Mouse (Mus musculus): Measurements from ENCODE around the gene Cpt1c.

The Cpt1c gene

DNA sequence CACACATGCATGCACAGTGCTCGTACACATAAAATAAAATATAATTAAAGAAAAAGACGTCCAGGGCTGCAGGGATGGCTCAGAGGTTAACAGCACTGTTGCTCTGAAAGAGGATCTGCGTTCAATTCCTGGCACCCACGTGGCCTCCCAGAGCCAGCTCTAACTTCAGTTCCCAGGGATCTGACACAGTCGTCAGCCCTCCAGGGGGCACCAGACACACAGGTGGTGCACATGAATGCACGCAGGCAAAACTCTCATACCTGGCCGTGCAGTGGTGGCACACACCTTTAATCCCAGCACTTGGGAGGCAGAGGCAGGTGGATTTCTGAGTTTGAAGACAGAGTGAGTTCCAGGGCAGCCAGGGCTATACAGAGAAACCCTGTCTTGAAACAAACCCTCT, 8.7 kb downstream of the Cpt1c start:
- no peak for DNase-seq (ENCODE audit: extremely low read depth, low read depth, low spot score)

DNA sequence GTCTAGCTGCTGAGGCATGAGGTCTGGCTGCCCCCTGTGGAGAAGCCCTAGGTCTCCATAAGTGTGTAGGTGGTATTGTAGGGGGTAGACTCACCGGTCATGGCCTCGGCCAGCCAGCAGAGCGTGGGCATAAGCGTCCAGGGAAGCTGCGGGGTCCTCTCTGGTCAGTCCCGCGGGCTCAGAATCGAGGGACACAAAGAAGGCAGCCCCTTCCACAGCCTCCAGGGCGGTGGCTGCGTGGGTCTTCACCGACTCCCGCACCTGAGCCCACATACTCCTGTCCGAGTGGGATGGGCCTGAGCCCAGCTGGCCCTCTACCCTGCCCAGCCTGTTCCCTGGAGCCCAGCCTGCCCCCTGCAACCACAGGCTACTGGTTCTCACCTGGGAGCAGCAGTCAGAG, 9.7 kb downstream of the Cpt1c start:
- DNase-seq (ENCODE audit: extremely low read depth, low read depth, low spot score): no peak

DNA sequence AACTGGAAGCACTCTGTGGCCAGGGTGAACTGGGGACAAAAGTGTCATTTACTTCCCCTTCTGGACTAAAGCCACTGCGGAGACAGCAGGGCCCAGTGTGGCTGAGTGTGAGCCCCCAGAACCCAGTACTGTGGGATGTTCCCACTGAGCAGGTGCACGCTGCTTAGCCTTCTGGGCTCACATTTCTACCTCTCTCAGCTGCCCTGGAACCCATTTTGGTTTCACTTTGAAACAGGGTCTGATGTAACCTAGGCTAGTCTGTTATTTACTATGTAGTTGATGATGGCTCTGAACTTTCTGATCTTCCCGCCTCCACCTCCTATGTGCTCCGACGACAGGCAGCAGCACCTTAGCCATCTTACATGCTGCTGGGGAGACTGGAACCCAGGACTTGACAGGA, 11.8 kb downstream of the Cpt1c start:
- no peak for DNase-seq (ENCODE audit: extremely low read depth, low read depth, low spot score)

DNA sequence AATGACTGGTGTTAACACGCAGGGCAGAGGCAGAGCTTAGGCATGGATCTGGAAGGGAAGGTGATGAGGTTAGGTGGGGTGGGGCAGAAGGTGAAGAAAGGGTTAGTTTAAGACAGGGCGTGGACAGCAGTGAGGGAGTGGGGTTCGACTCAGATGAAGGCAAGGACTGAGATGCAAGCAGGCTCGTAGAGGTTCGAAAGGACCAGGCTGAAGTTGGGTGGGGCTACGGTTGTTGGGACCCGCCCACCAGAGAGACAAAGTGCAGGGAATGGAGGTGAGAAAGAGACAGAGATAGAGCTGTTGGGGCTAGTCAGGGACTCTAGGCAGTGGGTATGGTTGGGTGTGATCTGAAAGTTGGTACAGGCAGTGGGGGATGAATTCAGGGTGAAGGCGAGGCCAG, 12.3 kb downstream of the Cpt1c start:
- no peak for DNase-seq (ENCODE audit: extremely low read depth, low read depth, low spot score)

DNA sequence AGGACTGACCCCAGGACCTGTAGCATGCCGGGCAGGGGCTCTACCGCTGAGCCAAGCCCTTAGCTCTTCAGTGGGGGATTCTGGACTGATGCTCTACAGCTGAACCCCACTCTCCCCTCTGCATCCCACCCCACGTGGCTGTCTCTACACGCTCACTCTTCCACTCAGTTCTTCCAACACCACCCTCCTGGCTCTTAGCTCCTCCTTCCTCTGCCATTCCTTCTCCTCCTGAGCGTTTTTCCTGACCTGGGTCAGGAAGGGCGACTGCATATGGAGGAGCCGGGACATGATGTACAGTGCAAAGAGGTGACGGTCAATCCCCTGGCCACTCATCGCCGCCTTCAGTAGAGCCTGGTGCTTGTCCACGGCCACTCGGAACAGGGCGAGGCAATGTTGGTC, 14.1 kb downstream of the Cpt1c start:
- no peak for DNase-seq (ENCODE audit: extremely low read depth, low read depth, low spot score)

DNA sequence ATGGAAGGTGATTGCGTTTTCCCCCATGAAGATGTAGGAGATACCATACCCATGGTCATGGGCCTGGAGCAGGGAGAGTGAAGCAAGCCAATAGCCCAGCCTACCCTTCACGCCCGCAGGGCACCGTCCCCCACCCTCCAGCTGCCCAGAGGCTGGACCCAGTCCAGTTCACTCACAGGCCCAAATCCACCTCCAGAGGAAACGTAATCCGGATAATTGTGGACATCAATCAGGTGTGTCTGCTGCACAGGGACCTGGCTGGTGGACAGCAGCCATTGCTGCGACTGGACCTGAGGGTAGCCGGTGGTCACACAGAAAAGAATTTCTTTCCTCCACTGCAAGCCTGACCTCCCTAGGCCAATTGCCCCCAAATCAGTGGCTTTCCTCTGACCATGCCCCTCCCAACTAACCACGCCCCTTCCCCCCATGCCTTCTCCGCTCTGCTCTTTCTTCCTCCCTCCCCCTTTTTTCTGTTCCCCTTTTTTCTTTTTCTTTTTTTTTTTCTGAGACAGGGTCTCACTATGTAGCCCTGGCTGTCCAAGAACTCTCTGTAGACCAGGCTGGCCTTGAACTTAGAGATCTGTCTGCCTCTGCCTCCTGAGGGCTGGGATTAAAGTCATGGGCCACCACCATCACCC, 14.7 kb downstream of the Cpt1c start:
- DNase-seq (ENCODE audit: extremely low read depth, low read depth, low spot score): no peak

DNA sequence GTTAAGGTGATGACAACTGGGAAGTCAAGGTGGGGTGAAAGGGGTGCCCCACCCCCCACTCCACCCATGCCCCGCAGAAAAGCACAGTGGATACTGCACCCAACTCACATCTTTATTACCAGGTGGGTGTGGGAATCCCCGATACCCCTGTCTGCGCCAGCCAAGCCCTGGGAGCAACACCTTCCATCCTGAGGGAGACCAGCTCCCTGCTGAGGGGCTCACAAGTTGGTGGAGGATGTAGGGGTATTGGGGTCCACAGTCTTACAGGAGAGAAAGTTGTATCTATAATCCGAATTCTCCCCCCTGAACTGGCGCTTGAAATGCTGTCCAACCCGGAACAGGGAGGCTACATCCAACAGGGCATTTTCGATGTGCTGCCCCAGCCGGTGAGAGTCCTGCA, 15.4 kb downstream of the Cpt1c start:
- DNase-seq (ENCODE audit: extremely low read depth, low read depth, low spot score): no peak

DNA sequence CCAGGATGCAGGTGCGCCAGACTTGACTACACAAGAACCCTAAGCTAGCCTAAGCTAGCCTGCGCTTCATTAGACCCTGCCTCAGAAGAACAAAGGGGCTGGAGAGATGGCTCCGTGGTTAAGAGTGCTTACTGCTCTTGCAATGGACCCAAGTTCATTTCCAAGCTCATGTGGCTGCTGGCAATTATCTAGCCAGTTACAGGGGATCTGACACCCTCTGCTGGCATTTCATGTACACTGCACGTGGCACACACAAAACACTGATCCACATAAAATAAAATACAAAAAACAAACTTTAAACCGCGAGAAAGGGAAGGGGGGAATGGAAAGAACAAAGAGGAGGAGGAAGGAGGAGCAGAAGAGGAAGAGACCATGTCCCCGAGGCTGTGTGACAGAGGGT, 16.4 kb downstream of the Cpt1c start:
- DNase-seq (ENCODE audit: extremely low read depth, low read depth, low spot score): no peak

DNA sequence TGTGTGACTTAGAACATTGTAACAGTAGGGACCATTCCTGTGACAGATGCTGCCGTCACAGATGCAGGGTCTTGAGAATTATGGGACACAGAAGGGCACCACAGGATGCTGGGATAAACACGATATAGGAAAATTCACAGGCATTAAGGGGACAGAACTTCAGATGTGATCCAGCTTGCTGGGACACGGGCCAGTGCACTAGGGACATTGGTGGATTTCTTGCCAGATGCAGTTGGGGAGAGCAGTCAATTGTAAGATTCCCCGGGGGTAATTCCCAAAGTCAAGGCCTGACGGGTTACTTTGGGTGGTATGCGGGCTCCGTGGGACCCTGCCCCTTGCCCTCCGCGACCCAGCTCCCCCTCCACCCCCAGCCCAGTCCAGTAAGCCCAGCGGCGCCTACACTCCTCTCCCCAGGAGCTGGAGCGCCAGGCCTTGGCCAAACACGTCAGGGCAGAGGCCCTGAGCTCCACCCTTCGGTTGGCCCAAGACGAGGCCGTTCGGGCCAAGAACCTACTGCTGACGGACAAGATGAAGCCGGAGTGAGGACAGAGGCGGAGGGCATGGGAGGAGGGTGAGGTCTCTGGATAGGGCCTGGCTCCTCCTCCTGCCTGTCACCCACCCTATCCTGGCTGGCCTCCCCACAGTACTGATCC, 17.3 kb downstream of the Cpt1c start:
- no peak for DNase-seq (ENCODE audit: extremely low read depth, low read depth, low spot score)

DNA sequence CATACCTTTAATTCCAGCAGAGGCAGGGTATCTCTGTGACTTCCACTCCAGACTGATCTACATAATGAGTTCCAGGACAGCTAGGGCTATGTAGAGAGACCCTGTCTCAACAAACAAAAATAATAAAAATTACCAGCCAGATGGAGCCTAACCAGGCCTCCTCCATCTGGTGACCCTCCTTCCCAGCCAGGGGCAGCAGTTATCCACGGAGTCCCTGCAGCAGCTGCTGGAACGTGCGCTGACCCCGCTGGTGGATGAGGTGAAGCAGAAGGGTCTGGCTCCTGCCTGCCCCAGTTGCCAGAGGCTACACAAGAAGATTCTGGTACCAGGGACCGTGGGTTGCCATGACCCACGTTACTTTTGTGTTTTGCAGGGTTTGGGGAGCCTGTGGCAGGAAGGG, 18.4 kb downstream of the Cpt1c start:
- DNase-seq (ENCODE audit: extremely low read depth, low read depth, low spot score): no peak

DNA sequence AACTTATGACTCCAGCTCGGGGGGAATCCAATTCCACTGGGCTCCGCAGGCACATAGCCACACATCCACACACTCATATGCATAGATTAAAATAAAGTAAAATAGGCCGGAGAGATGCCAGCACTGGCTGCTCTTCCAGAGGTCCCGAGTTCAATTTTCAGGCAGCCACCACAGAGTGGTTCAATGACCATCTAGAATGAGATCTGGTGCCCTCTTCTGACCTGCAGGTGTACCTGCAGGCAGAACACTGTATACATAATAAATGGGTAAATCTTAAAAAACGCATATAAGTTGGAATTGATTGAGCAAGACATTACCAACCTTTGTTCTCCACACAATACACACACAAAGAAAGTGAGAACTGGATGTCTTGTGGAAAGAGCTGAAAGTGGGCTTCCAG, 19.0 kb downstream of the Cpt1c start:
- DNase-seq (ENCODE audit: extremely low read depth, low read depth, low spot score): no peak

DNA sequence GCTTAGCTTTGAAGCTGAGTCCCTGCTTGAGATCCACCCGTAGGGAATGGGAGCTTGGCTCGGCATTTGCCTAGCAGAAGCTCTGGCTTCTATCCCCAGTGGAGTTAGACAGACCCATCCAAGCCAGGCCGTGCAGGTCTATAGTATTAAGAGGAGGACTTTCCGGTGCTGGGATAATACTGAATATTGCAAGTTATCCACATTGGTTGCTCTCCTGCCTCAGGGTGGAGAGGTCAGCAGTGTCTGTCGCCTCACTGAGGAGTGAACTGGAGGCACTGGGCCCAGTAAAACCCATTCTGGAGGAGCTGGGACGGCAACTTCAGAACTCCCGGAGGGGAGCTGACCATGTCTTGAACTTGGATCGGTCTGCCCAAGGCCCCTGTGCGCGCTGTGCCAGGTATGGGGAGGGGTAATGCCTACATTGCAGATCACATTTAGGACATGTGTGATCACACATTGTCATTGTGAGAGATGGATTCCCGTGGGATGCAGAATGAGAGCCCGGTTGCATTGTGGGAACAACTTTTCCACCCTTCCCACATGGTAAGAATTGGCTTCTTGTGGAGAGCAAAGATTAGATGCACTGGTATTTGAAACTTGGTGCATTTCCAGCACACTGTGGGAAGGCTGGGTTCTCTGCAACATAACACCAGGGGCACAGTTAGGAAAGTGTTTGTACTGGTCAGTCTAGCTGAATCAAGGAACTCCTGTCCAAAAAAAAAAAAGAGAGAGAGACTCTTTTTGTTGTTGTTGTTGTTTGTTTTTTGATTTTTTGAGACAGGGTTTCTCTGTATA, 20.4 kb downstream of the Cpt1c start:
- DNase-seq (ENCODE audit: extremely low read depth, low read depth, low spot score): no peak

DNA sequence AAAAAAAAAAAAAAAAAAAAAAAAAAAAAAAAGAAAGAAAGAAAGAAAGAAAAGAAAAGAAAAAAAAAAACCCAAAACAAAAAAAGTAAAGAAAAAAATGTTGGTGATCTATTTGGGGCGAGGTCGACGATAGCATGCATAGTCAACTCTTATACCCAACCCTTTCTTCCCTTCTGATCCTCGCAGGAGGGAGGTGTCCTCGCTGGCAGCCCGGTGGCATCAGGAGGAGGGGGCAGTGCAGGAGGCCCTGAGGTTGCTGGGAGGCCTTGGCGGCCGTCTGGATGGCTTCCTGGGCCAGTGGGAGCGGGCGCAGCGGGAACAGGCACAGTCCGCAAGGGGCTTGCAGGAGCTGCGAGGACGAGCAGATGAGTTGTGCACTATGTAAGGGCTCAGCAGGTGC, 21.1 kb downstream of the Cpt1c start:
- no peak for DNase-seq (ENCODE audit: extremely low read depth, low read depth, low spot score)

DNA sequence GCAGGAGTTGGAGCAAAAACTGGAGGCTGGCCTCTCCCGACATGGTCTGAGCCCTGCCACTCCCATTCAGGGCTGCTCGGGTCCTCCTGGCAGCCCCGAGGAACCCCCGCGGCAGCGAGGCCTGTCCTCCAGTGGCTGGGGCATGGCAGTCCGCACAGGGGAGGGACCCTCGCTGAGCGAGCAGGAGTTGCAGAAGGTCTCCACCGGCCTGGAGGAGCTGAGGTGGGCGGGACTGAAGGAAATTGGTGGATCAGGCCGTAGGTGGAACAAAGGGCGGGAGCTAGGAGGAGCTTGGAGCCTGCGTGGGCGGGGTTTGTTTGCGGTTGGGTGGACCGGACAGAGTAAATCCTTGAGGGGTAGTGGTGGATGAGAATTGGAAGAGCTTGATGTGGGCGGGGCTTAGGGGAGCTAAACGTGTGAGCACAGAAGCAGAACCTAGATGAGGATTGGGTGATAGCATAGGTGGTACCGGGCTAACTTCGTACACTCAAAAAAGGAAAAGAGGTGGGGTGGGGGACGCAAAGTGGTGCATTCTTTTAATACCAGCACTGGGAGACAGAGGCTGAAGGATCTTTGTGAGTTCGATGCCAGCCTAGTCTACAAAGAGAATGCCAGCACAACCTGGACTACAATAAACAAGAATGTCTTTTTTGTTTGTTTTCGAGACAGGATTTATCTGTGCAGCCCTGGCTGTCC, 21.9 kb downstream of the Cpt1c start:
- DNase-seq (ENCODE audit: extremely low read depth, low read depth, low spot score): peak; percentile 86

DNA sequence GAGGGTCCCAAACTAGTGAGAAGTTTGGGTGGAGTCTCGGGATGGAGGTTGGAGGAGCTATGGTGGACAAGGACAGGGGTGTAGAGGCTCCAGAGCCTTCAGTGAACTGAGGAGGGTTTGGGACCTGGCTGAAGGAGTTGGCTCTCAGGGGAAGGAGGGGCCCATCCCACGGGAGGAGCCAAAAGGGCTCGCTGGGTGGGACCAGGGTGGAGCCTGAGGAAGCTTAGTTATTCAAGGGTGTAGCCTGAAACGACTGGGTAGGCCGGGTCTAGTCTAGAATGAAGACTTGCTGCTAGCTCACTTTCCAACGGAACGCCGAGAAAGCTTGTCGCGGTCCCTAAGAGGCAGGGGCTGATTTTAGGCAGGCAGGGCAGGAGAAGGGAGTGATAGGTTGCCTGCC, 22.7 kb downstream of the Cpt1c start:
- DNase-seq (ENCODE audit: extremely low read depth, low read depth, low spot score): no peak

DNA sequence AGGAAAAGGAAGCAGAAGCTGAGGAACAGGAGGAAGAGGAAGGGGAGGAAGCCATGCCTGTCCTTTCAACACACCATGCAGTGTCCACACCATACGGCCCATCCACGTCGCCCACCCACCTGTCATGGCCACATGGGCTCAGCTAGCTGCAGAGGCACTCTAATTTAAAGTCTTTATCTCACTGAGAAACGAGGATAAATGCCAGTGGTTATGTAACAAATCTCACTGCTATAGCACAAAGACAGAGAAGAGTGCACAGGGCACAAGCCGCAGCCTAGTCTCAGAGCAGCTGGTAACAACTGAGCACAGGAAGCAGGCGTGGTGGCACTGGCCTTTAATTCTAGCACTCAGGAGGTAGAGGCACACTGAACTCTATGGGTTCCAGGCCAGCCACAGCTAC, 24.7 kb downstream of the Cpt1c start:
- no peak for DNase-seq (ENCODE audit: extremely low read depth, low read depth, low spot score)

DNA sequence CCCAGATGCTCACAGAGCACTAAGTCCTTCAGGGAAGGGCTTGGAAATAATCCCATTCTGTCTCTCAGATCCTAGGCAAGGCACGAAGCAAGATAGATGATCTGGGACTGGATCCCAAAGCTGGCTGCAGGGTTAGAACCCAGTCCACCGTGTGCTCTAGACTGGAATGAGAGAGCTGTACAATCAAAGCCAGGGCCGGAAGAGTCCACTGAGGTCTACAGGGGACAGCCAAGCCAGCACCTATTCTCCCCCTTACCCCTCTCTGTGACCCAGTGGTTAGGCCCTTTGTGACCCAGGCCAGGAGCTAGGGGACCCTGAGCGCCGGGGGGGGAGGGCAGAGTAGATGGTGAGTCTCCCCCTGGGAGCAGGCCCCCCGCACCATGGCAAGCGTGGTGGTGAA, 31.7 kb downstream of the Cpt1c start, which contains the start of gene Tsks:
TSS of gene Tsks (plus strand) at position 301 of the 400 bp plus-strand sequence.
- no peak for DNase-seq (ENCODE audit: extremely low read depth, low read depth, low spot score)

DNA sequence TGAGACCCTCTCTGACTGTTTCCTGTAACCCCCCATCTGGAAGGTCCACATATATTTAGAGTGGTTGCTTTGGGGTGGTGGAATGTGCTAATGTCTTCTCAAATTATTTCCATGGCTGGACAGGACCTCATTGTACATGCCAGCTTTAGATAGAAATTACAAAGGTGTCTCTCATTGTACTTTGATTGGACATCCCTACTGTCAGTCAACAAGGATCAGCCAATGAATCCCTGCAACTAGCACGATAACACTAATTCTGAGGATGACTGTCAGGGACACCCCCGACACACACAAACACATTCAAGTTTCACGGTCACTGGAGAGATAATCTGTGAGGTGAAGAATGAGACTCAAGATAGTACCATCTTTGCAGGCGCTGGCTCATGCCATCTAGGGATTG, 36.0 kb downstream of the Cpt1c start:
- DNase-seq (ENCODE audit: extremely low read depth, low read depth, low spot score): no peak

DNA sequence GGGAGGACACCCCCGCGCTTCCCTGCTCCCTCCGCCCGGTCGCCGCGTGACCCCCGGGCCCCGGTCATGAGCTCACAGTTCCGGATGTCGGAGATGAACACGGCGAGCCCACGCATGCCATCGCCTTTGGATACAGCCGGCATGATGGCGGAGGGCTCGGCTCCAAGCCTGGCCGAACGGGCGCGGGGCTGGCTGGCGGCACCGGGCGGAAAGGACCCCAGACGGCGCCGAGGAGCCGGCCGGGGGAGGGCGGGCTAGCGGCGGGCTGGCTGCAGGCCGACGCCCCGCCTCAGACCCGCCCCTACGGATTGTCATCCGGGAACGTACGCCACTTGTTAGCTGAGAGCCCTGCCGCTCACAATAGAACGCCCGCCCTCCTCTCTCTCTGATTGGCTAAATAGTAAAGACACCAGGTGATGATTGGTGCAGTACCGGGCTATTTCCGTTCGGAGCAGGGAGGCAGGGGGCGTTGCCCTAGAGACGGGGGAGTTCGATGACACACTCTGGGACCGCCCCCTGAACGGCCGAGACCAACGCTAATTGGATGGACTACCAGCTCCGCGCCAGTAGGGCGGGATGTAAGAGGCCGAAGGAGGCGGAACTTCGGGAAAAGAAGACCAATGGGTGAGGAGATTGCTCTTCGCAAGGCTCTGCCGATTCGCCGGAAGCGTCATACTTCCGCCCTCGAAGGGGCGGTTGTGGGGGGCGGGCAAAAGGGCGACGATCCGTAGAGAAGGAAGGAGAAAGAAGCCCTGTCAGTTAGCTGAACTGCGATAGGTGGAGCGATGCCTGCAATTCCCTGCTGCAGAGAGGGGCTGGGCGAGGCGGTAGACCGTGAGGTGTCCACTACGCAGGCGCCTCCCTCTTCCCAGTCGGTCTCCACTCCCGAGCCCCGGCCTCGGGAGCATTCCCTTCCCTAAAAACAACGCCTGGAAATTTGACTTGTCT, 45.2 kb downstream of the Cpt1c start, which contains the start of gene Ap2a1:
TSS of gene Ap2a1 (minus strand) at position 293 of the 948 bp plus-strand sequence.
- DNase-seq (ENCODE audit: extremely low read depth, low read depth, low spot score): peak; percentile 98

DNA sequence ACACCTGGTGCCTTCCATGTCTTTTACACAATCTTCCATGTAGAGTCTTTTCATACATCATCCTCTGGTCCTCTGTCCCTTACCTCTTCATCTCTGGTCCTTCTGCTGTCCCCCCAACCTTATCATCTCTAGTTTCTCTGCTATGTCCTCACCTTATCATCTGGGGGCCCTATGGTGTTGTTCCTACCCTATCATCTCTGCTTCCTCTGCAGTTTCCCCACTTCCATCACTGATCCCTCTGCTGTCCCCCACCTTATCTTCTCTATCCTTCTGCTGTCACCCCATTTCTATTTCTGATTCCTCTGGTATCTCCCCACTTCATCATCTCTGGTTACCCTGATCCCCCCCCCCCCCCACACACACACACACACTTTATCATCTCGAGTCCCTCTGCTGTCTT, 46.1 kb downstream of the Cpt1c start:
- no peak for DNase-seq (ENCODE audit: extremely low read depth, low read depth, low spot score)
